15 mouse cellular contexts compared by ENCODE assay signal in the genomic region with DNA sequence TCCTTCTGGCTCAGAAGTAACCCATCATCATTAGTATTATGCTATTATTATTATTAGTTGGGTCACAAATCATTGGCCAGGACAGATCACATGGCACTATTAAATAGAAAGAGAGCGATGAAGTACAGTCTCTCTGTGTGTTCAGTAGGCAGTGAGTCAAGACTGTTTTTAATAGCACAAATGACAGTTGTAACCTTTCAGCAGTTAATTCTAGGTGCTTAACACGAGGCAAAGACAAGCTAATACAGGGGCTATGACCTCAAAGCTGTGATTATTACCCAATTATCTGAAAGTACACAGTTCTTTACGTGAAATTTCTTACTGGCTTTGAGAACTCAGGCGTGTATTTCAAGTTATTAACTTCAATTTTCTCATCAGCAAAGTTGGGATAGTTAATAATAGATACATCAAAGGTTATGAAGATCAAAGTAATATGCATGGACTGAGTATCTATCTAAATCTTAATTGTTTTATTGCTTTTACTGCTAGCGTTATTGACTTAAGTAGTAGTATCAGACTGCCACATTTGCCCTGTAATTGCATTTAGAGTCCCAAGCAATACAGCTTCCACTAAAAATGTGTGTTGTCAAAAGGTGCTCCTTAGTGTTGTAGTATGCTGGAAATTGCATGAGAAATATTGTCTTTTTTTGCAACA.
"Had no signal": no experiment of that assay in that cellular context is flagged by ENCODE, and none has a peak within 500 bp of the region (broad histone marks: within the 10 kb centered on the region; RNA-seq: fewer than 3 reads in every experiment).

No protein-coding gene starts in this region.

- H3K4me1 ChIP-seq: liver, embryonic 15.5 days; midbrain, embryonic 15.5 days; stomach, embryonic 15.5 days had no signal

- H3K4me2 ChIP-seq: liver, embryonic 15.5 days; lung, embryonic 15.5 days; midbrain, embryonic 11.5 days; midbrain, embryonic 13.5 days; midbrain, embryonic 15.5 days; neural tube, embryonic 12.5 days; stomach, embryonic 15.5 days had no signal

- H3K9me3 ChIP-seq: liver, embryonic 15.5 days; lung, embryonic 15.5 days; midbrain, embryonic 13.5 days; midbrain, embryonic 15.5 days; neural tube, embryonic 12.5 days; stomach, embryonic 15.5 days had no signal

- ATAC-seq: liver, postnatal 0 days; lung, postnatal 0 days; midbrain, embryonic 13.5 days; midbrain, embryonic 15.5 days had no signal

- DNase-seq: liver, postnatal 0 days; lung, adult 2 months; lung, postnatal 4 days; right cerebral cortex, postnatal 14 days; thymus, adult 2 months; thymus, postnatal 25 days had no signal

- H3K27me3 ChIP-seq: liver, embryonic 15.5 days; lung, embryonic 15.5 days; midbrain, embryonic 13.5 days; midbrain, embryonic 15.5 days; neural tube, embryonic 12.5 days; stomach, embryonic 15.5 days had no signal

- H3K27ac ChIP-seq: liver, embryonic 15.5 days; lung, embryonic 15.5 days; midbrain, embryonic 13.5 days; midbrain, embryonic 15.5 days; neural tube, embryonic 12.5 days; stomach, embryonic 15.5 days; stomach, postnatal 0 days had no signal

- H3K4me3 ChIP-seq: liver, embryonic 15.5 days; lung, embryonic 15.5 days; midbrain, embryonic 13.5 days; midbrain, embryonic 15.5 days; neural tube, embryonic 12.5 days; stomach, embryonic 15.5 days had no signal

- H3K36me3 ChIP-seq: liver, embryonic 15.5 days; lung, embryonic 15.5 days; midbrain, embryonic 13.5 days; midbrain, embryonic 15.5 days; neural tube, embryonic 12.5 days; stomach, embryonic 15.5 days had no signal

- H3K9ac ChIP-seq: liver, embryonic 15.5 days; liver, postnatal 0 days; lung, embryonic 15.5 days; midbrain, embryonic 13.5 days; midbrain, embryonic 15.5 days; neural tube, embryonic 12.5 days; stomach, embryonic 15.5 days had no signal
